Mouse (Mus musculus): Measurements from ENCODE around the gene Ogdh. TPM values are rescaled to one million over a fixed set of nuclear protein-coding genes. Genes with fewer than 3 reads are reported as not detected.

Gene Ogdh
- polyA plus RNA-seq, 1 experiment from 2014 or later: 105 TPM

GRCm38 (mm10) chr11:6332606-6333005 lies 41.2 kb downstream of the Ogdh start:
- no peak overlapping the region for H3K4me3 ChIP-seq (ENCODE audit: low read depth, low read length)
- no peak for DNase-seq (ENCODE audit: low spot score)
- H3K27me3 ChIP-seq (ENCODE audit: control insufficient read depth, insufficient read depth, low read length): no peaks in the 10 kb centered on the region
- no peaks in the 10 kb centered on the region for H3K9me3 ChIP-seq (ENCODE audit: control insufficient read depth, low read length)
- no peak overlapping the region for H3K27ac ChIP-seq (ENCODE audit: low read depth, low read length)
- no peak for ATAC-seq (replicated peaks; ENCODE audit: low FRiP score)
- 88% methylated on average over 3 of the region's 3 CpGs for WGBS
- H3K9ac ChIP-seq (ENCODE audit: low read length): no peak overlapping the region
- no peaks in the 10 kb centered on the region for H3K4me1 ChIP-seq (replicated peaks; ENCODE audit: control insufficient read depth, insufficient read depth, low read length)
- no peak overlapping the region for H3K4me2 ChIP-seq (ENCODE audit: low read depth, low read length, severe bottlenecking)
- no peaks in the 10 kb centered on the region for H3K36me3 ChIP-seq (ENCODE audit: control insufficient read depth, insufficient read depth, low read length)

GRCm38 (mm10) chr11:6333403-6333802 lies 42.0 kb downstream of the Ogdh start:
- DNase-seq (ENCODE audit: low spot score): no peak
- Histone ChIP-seq H3K27me3 (ENCODE audit: control insufficient read depth, insufficient read depth, low read length) (no peaks in the 10 kb centered on the region), H3K27ac (ENCODE audit: low read depth, low read length) (no peak overlapping the region), H3K4me3 (ENCODE audit: low read depth, low read length) (no peak overlapping the region), H3K36me3 (ENCODE audit: control insufficient read depth, insufficient read depth, low read length) (no peaks in the 10 kb centered on the region), H3K9ac (ENCODE audit: low read length) (no peak overlapping the region), H3K4me2 (ENCODE audit: low read depth, low read length, severe bottlenecking) (no peak overlapping the region), H3K4me1 (replicated peaks; ENCODE audit: control insufficient read depth, insufficient read depth, low read length) (no peaks in the 10 kb centered on the region), H3K9me3 (ENCODE audit: control insufficient read depth, low read length) (no peaks in the 10 kb centered on the region)
- no peak for ATAC-seq (replicated peaks; ENCODE audit: low FRiP score)
- 91% methylated on average over 7 of the region's 7 CpGs for WGBS

GRCm38 (mm10) chr11:6335321-6335720 lies 43.9 kb downstream of the Ogdh start:
- 93% methylated on average over 7 of the region's 7 CpGs for WGBS
- Histone ChIP-seq H3K4me1 (replicated peaks; ENCODE audit: control insufficient read depth, insufficient read depth, low read length) (no peaks in the 10 kb centered on the region), H3K4me2 (ENCODE audit: low read depth, low read length, severe bottlenecking) (no peak overlapping the region), H3K36me3 (ENCODE audit: control insufficient read depth, insufficient read depth, low read length) (no peaks in the 10 kb centered on the region; the same call in 1 of the 2 replicates), H3K9me3 (ENCODE audit: control insufficient read depth, low read length) (no peaks in the 10 kb centered on the region), H3K9ac (ENCODE audit: low read length) (no peak overlapping the region), H3K27me3 (ENCODE audit: control insufficient read depth, insufficient read depth, low read length) (no peaks in the 10 kb centered on the region), H3K4me3 (ENCODE audit: low read depth, low read length) (no peak overlapping the region), H3K27ac (ENCODE audit: low read depth, low read length) (no peak overlapping the region)
- ATAC-seq (replicated peaks; ENCODE audit: low FRiP score): no peak
- no peak for DNase-seq (ENCODE audit: low spot score)

GRCm38 (mm10) chr11:6336689-6337088 lies 45.3 kb downstream of the Ogdh start:
- H3K4me2 ChIP-seq (ENCODE audit: low read depth, low read length, severe bottlenecking): no peak overlapping the region
- no peak overlapping the region for H3K27ac ChIP-seq (ENCODE audit: low read depth, low read length)
- H3K9ac ChIP-seq (ENCODE audit: low read length): no peak overlapping the region
- ATAC-seq (replicated peaks; ENCODE audit: low FRiP score): no peak
- no peak overlapping the region for H3K4me3 ChIP-seq (ENCODE audit: low read depth, low read length)
- no peaks in the 10 kb centered on the region for H3K27me3 ChIP-seq (ENCODE audit: control insufficient read depth, insufficient read depth, low read length)
- DNase-seq (ENCODE audit: low spot score): no peak
- H3K36me3 ChIP-seq (ENCODE audit: control insufficient read depth, insufficient read depth, low read length): peaks cover 3% of the 10 kb centered on the region; the same call in 1 of the 2 replicates
- WGBS: 83% methylated on average over 4 of the region's 4 CpGs
- no peaks in the 10 kb centered on the region for H3K9me3 ChIP-seq (ENCODE audit: control insufficient read depth, low read length)
- H3K4me1 ChIP-seq (replicated peaks; ENCODE audit: control insufficient read depth, insufficient read depth, low read length): no peaks in the 10 kb centered on the region

- no peak overlapping the region for H3K27ac ChIP-seq (ENCODE audit: low read depth, low read length)
- no peak overlapping the region for H3K9ac ChIP-seq (ENCODE audit: low read length)
- H3K36me3 ChIP-seq (ENCODE audit: control insufficient read depth, insufficient read depth, low read length): peaks cover 22% of the 10 kb centered on the region
- WGBS: 93% methylated on average over 4 of the region's 4 CpGs
- no peaks in the 10 kb centered on the region for H3K4me1 ChIP-seq (replicated peaks; ENCODE audit: control insufficient read depth, insufficient read depth, low read length)
- H3K4me3 ChIP-seq (ENCODE audit: low read depth, low read length): no peak overlapping the region
- ATAC-seq (replicated peaks; ENCODE audit: low FRiP score) (no peak), DNase-seq (ENCODE audit: low spot score) (no peak)
- no peaks in the 10 kb centered on the region for H3K9me3 ChIP-seq (ENCODE audit: control insufficient read depth, low read length)
- no peaks in the 10 kb centered on the region for H3K27me3 ChIP-seq (ENCODE audit: control insufficient read depth, insufficient read depth, low read length)
- H3K4me2 ChIP-seq (ENCODE audit: low read depth, low read length, severe bottlenecking): no peak overlapping the region
These were observed 54.5 kb downstream of the Ogdh start for GRCm38 (mm10) chr11:6345956-6346355.

GRCm38 (mm10) chr11:6346966-6347365 lies 55.5 kb downstream of the Ogdh start:
- Histone ChIP-seq H3K4me1 (replicated peaks; ENCODE audit: control insufficient read depth, insufficient read depth, low read length) (no peaks in the 10 kb centered on the region), H3K9ac (ENCODE audit: low read length) (no peak overlapping the region), H3K9me3 (ENCODE audit: control insufficient read depth, low read length) (no peaks in the 10 kb centered on the region), H3K4me3 (ENCODE audit: low read depth, low read length) (no peak overlapping the region), H3K36me3 (ENCODE audit: control insufficient read depth, insufficient read depth, low read length) (peaks cover 18% of the 10 kb centered on the region), H3K4me2 (ENCODE audit: low read depth, low read length, severe bottlenecking) (no peak overlapping the region), H3K27ac (ENCODE audit: low read depth, low read length) (no peak overlapping the region), H3K27me3 (ENCODE audit: control insufficient read depth, insufficient read depth, low read length) (no peaks in the 10 kb centered on the region)
- ATAC-seq (replicated peaks; ENCODE audit: low FRiP score) (no peak), DNase-seq (ENCODE audit: low spot score) (no peak)
- 93% methylated on average over 7 of the region's 7 CpGs for WGBS

- peaks cover 14% of the 10 kb centered on the region for H3K36me3 ChIP-seq (ENCODE audit: control insufficient read depth, insufficient read depth, low read length)
- no peak for ATAC-seq (replicated peaks; ENCODE audit: low FRiP score)
- H3K27ac ChIP-seq (ENCODE audit: low read depth, low read length): no peak overlapping the region
- no peaks in the 10 kb centered on the region for H3K4me1 ChIP-seq (replicated peaks; ENCODE audit: control insufficient read depth, insufficient read depth, low read length)
- 93% methylated on average over 11 of the region's 11 CpGs for whole genome bisulfite sequencing
- no peaks in the 10 kb centered on the region for H3K27me3 ChIP-seq (ENCODE audit: control insufficient read depth, insufficient read depth, low read length)
- no peak for DNase-seq (ENCODE audit: low spot score)
- no peak overlapping the region for H3K4me2 ChIP-seq (ENCODE audit: low read depth, low read length, severe bottlenecking)
- no peak overlapping the region for H3K9ac ChIP-seq (ENCODE audit: low read length)
- no peaks in the 10 kb centered on the region for H3K9me3 ChIP-seq (ENCODE audit: control insufficient read depth, low read length)
- H3K4me3 ChIP-seq (ENCODE audit: low read depth, low read length): no peak overlapping the region
These were observed 57.3 kb downstream of the Ogdh start for GRCm38 (mm10) chr11:6348681-6349200.

- Histone ChIP-seq H3K4me3 (ENCODE audit: low read depth, low read length) (no peak overlapping the region), H3K9ac (ENCODE audit: low read length) (no peak overlapping the region), H3K36me3 (ENCODE audit: control insufficient read depth, insufficient read depth, low read length) (peaks cover 14% of the 10 kb centered on the region), H3K27me3 (ENCODE audit: control insufficient read depth, insufficient read depth, low read length) (no peaks in the 10 kb centered on the region), H3K9me3 (ENCODE audit: control insufficient read depth, low read length) (no peaks in the 10 kb centered on the region), H3K27ac (ENCODE audit: low read depth, low read length) (no peak overlapping the region), H3K4me1 (replicated peaks; ENCODE audit: control insufficient read depth, insufficient read depth, low read length) (no peaks in the 10 kb centered on the region), H3K4me2 (ENCODE audit: low read depth, low read length, severe bottlenecking) (no peak overlapping the region)
- ATAC-seq (replicated peaks; ENCODE audit: low FRiP score) (no peak), DNase-seq (ENCODE audit: low spot score) (no peak)
- WGBS: 92% methylated on average over 5 of the region's 5 CpGs
These were observed 58.2 kb downstream of the Ogdh start for GRCm38 (mm10) chr11:6349586-6349985.

GRCm38 (mm10) chr11:6355106-6355505 lies 63.7 kb downstream of the Ogdh start:
- 99% methylated on average over 4 of the region's 4 CpGs for WGBS
- Histone ChIP-seq H3K36me3 (ENCODE audit: control insufficient read depth, insufficient read depth, low read length) (peaks cover 12% of the 10 kb centered on the region), H3K27me3 (ENCODE audit: control insufficient read depth, insufficient read depth, low read length) (no peaks in the 10 kb centered on the region), H3K4me2 (ENCODE audit: low read depth, low read length, severe bottlenecking) (no peak overlapping the region), H3K4me1 (replicated peaks; ENCODE audit: control insufficient read depth, insufficient read depth, low read length) (no peaks in the 10 kb centered on the region), H3K4me3 (ENCODE audit: low read depth, low read length) (no peak overlapping the region), H3K27ac (ENCODE audit: low read depth, low read length) (no peak overlapping the region), H3K9ac (ENCODE audit: low read length) (no peak overlapping the region), H3K9me3 (ENCODE audit: control insufficient read depth, low read length) (no peaks in the 10 kb centered on the region)
- DNase-seq (ENCODE audit: low spot score): no peak
- no peak for ATAC-seq (replicated peaks; ENCODE audit: low FRiP score)

Measured in forebrain, embryonic 11.5 days (tissue).